Mouse (Mus musculus): ENCODE data around the gene Ung. TPM values are rescaled to one million over a fixed set of nuclear protein-coding genes. Genes with fewer than 3 reads are reported as not detected.

The Ung gene
- polyA plus RNA-seq, 1 experiment from 2014 or later: 28.3 TPM

DNA sequence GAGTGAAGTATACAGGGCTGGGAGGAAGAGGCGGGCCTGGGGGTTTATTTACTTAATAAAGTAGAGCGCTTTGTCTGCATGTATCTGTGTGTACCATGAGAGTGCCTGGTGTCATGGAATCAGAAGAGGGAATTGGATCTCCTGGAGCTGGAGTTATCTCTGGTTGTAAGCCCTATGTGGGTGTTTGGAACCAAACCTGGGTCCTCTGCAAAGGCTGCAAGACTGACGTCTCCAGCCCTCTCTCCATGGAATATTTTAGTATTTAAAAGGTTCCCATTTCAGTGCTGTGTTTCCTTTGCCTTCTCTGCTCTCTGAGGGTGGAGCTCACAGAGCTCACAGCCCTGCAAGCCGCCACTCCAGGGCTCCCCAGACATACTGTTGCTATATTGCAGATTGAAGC is 10.4 kb upstream of the Ung start:
- peaks cover 94% of the 10 kb centered on the region for H3K36me3 ChIP-seq (ENCODE audit: control insufficient read depth, insufficient read depth, low read length)
- H3K4me2 ChIP-seq (ENCODE audit: low read length): no peak overlapping the region
- H3K27ac ChIP-seq (replicated peaks in 1 of 2; ENCODE audit: control insufficient read depth in 1 of 2, insufficient read depth in 1 of 2, low read depth in 2 of 2, low read length in 2 of 2): no peak overlapping the region
- no peak for ATAC-seq (ENCODE audit: insufficient number of reproducible peaks, insufficient read depth, low FRiP score, low read depth)
- H3K9me3 ChIP-seq (ENCODE audit: control insufficient read depth, low read length): no peaks in the 10 kb centered on the region
- H3K9ac ChIP-seq (ENCODE audit: low read length): no peak overlapping the region
- no peaks in the 10 kb centered on the region for H3K27me3 ChIP-seq (ENCODE audit: control insufficient read depth, insufficient read depth, low read length)
- H3K4me1 ChIP-seq (ENCODE audit: control insufficient read depth in 2 of 2, insufficient read depth in 2 of 2, low read length in 2 of 2): no peaks in the 10 kb centered on the region
- 92% methylated on average over 4 of the region's 4 CpGs for WGBS
- no peak overlapping the region for H3K4me3 ChIP-seq (ENCODE audit: control insufficient read depth in 1 of 2, insufficient read depth in 1 of 2, low read depth in 1 of 2, low read length in 2 of 2)

DNA sequence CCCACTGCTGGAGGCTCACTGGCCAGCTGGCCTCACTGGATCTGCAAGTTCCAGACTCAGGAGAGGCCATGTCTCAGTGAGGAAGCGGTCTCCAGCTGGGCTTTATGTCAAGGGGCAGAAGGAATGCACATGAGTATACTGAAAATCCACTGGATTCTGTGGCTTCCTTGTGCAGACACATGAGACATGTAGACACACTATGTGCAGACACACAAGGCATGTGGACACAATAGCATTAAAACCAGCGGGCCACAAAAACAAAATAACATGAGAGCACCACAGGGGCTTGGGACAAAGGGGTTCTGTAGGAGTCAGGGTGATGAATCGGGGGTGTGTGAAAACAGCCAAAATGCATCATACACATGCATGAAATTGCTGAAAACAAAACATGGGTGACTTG is 4.2 kb upstream of the Ung start:
- no peaks in the 10 kb centered on the region for H3K9me3 ChIP-seq (ENCODE audit: control insufficient read depth, low read length)
- no peak overlapping the region for H3K4me3 ChIP-seq (ENCODE audit: control insufficient read depth in 1 of 2, insufficient read depth in 1 of 2, low read depth in 1 of 2, low read length in 2 of 2)
- 96% methylated on average over 3 of the region's 3 CpGs for WGBS
- no peak overlapping the region for H3K27ac ChIP-seq (replicated peaks in 1 of 2; ENCODE audit: control insufficient read depth in 1 of 2, insufficient read depth in 1 of 2, low read depth in 2 of 2, low read length in 2 of 2)
- H3K9ac ChIP-seq (ENCODE audit: low read length): no peak overlapping the region
- no peak for ATAC-seq (ENCODE audit: insufficient number of reproducible peaks, insufficient read depth, low FRiP score, low read depth)
- H3K36me3 ChIP-seq (ENCODE audit: control insufficient read depth, insufficient read depth, low read length): peaks cover 49% of the 10 kb centered on the region
- H3K27me3 ChIP-seq (ENCODE audit: control insufficient read depth, insufficient read depth, low read length): no peaks in the 10 kb centered on the region
- peaks cover 2 to 10% of the 10 kb centered on the region in 2 experiments; a peak in 2 of 4 replicates for H3K4me1 ChIP-seq (ENCODE audit: control insufficient read depth in 2 of 2, insufficient read depth in 2 of 2, low read length in 2 of 2)
- no peak overlapping the region for H3K4me2 ChIP-seq (ENCODE audit: low read length)

DNA sequence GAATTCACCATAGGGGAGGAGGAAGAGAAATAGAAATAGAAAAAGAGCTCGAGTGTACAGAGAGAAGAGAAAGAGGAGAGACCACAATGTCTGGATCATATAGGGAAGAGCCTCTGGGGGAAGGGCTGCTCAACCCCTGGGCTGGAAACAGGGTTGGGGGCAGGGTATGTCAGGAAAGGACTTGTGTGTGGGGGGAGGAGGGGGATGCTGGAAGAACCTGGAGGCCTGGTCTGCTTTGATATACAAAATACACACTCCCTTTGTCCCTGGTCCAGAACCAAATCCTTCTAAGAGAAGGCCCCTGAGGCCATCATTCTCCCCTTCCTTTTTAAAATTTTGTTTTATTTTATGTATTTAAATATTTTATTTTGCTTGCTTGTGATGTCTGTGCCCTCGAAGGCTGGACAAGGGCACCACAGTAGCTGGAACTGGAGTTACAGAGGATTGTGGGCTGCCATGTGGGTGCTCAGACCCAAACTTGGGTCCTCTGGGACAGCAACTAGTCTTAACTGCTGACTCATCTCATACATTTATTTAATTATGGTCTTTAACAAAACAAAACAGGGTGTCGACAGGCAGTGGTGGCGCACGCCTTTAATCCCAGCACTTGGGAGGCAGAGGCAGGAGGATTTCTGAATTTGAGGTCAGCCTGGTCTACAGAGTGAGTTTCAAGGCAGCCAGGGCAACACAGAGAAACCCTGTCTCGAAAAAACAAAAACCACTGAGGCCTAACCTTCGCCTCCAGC is 3.5 kb upstream of the Ung start:
- no peaks in the 10 kb centered on the region for H3K27me3 ChIP-seq (ENCODE audit: control insufficient read depth, insufficient read depth, low read length)
- peaks cover 42% of the 10 kb centered on the region for H3K36me3 ChIP-seq (ENCODE audit: control insufficient read depth, insufficient read depth, low read length)
- H3K4me1 ChIP-seq (ENCODE audit: control insufficient read depth in 2 of 2, insufficient read depth in 2 of 2, low read length in 2 of 2): peaks cover 2 to 14% of the 10 kb centered on the region in 2 experiments; a peak in 3 of 4 replicates
- no peak for ATAC-seq (ENCODE audit: insufficient number of reproducible peaks, insufficient read depth, low FRiP score, low read depth)
- H3K9ac ChIP-seq (ENCODE audit: low read length): peak overlapping the region; percentile 85; the same call in 1 of the 2 replicates
- WGBS: 88% methylated on average over 7 of the region's 7 CpGs
- peak overlapping the region in 1 of 2 experiments; percentile 94; a peak in 2 of 4 replicates for H3K27ac ChIP-seq (replicated peaks in 1 of 2; ENCODE audit: control insufficient read depth in 1 of 2, insufficient read depth in 1 of 2, low read depth in 2 of 2, low read length in 2 of 2)
- H3K4me2 ChIP-seq (ENCODE audit: low read length): peak overlapping the region; percentile 99
- H3K9me3 ChIP-seq (ENCODE audit: control insufficient read depth, low read length): no peaks in the 10 kb centered on the region
- H3K4me3 ChIP-seq (ENCODE audit: control insufficient read depth in 1 of 2, insufficient read depth in 1 of 2, low read depth in 1 of 2, low read length in 2 of 2): no peak overlapping the region

DNA sequence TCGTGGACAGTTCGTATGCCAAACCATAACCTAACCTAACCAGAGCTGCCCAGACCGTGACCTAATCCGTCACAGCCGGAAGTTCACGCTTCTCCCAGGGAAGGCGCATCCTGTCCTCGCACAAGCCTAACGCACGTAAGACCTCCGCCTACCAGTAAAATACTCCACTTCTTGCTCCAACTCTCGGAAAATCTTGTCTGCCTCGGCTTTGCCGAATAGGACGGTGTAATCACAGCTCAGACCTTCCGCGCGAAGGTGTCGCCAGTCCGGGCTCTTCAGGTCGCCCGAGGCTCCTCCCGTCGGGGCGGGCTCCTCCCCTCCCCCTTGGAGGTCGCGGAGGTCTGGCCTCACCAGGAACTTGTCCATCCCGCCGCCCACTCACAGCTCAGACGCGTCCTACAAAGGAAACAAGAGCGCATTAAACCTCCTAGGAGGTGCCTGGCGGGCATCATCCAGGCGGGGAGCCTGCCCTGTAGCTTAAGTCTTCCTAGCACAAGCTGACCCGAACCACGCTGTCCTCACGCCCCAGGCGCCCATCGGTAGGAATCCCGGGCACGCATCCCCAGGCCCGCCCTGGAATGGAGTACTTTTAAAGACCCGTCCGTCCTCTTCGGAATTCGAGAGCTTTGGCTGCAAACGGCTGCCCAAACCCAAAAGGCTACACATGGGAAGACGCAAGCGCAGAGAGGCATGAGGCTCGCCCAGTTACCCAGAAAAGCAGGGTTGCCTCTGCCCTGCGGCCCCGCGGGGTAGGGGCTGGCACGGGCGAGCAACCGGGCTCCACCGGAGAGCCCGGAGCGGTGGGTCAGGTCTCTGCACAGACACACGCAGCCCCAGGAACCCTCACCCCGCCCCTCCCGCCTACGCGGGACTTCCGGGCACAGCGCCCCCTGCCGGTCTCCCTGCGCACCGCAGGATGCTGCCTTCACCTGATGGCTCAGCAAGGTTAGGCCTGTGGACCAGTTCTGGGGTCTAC is 2.5 kb upstream of the Ung start, which contains the start of gene Alkbh2:
Alkbh2 (minus strand) TSS at position 845 of the 976 bp plus-strand sequence.
- H3K4me3 ChIP-seq (ENCODE audit: control insufficient read depth in 1 of 2, insufficient read depth in 1 of 2, low read depth in 1 of 2, low read length in 2 of 2): peak within 1 kb of the TSS; percentile 72 to 77
- H3K4me1 ChIP-seq (ENCODE audit: control insufficient read depth in 2 of 2, insufficient read depth in 2 of 2, low read length in 2 of 2): peaks cover 7 to 24% of the 10 kb centered on the region in 2 experiments
- peak; percentile 27 for ATAC-seq (ENCODE audit: insufficient number of reproducible peaks, insufficient read depth, low FRiP score, low read depth)
- no peaks in the 10 kb centered on the region for H3K9me3 ChIP-seq (ENCODE audit: control insufficient read depth, low read length)
- H3K9ac ChIP-seq (ENCODE audit: low read length): peak within 1 kb of the TSS; percentile 85
- H3K27me3 ChIP-seq (ENCODE audit: control insufficient read depth, insufficient read depth, low read length): no peaks in the 10 kb centered on the region
- WGBS: under 1% methylated on average over 69 of the region's 69 CpGs
- peaks cover 32% of the 10 kb centered on the region for H3K36me3 ChIP-seq (ENCODE audit: control insufficient read depth, insufficient read depth, low read length)
- peak within 1 kb of the TSS; percentile 92 to 94 for H3K27ac ChIP-seq (replicated peaks in 1 of 2; ENCODE audit: control insufficient read depth in 1 of 2, insufficient read depth in 1 of 2, low read depth in 2 of 2, low read length in 2 of 2)
- H3K4me2 ChIP-seq (ENCODE audit: low read length): peak within 1 kb of the TSS; percentile 99

DNA sequence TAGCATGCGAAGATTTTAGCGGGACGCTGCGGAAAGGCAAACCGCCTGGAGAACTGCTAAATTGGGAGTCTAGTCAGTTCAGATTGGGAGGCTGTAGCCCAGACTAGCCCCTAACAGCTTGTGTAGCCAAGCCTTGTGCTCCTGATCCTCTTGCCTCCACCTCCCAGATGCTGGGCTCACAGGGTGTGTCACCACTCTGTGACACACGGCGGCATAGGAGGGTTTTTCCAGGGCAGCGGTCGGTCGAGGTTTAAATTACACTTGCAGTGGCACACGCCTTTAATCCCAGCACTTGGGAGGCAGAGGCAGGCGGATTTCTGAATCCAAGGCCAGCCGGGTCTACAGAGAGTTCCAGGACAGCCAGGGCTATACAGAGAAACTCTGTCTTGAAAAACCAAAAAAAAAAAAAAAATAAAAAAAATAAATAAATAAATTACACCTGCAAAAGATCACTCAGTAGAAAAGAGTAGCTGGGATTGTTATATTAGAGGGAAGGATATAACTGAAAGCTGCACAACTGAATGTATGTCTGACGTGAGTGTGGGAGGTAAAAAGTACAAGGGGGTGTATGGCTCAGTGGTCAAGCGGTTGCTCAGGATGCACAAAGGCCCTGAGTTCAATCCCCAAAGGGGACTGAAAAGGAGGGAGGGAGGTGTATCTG is 506 bp upstream of the Ung start:
- Histone ChIP-seq H3K9me3 (ENCODE audit: control insufficient read depth, low read length) (no peaks in the 10 kb centered on the region), H3K27me3 (ENCODE audit: control insufficient read depth, insufficient read depth, low read length) (no peaks in the 10 kb centered on the region), H3K27ac (replicated peaks in 1 of 2; ENCODE audit: control insufficient read depth in 1 of 2, insufficient read depth in 1 of 2, low read depth in 2 of 2, low read length in 2 of 2) (no peak overlapping the region), H3K9ac (ENCODE audit: low read length) (no peak overlapping the region), H3K4me3 (ENCODE audit: control insufficient read depth in 1 of 2, insufficient read depth in 1 of 2, low read depth in 1 of 2, low read length in 2 of 2) (peak overlapping the region; percentile 64 to 85), H3K4me2 (ENCODE audit: low read length) (peak overlapping the region; percentile 99), H3K4me1 (ENCODE audit: control insufficient read depth in 2 of 2, insufficient read depth in 2 of 2, low read length in 2 of 2) (peaks cover 21 to 42% of the 10 kb centered on the region in 2 experiments), H3K36me3 (ENCODE audit: control insufficient read depth, insufficient read depth, low read length) (peaks cover 16% of the 10 kb centered on the region)
- 74% methylated on average over 15 of the region's 15 CpGs for WGBS
- no peak for ATAC-seq (ENCODE audit: insufficient number of reproducible peaks, insufficient read depth, low FRiP score, low read depth)

DNA sequence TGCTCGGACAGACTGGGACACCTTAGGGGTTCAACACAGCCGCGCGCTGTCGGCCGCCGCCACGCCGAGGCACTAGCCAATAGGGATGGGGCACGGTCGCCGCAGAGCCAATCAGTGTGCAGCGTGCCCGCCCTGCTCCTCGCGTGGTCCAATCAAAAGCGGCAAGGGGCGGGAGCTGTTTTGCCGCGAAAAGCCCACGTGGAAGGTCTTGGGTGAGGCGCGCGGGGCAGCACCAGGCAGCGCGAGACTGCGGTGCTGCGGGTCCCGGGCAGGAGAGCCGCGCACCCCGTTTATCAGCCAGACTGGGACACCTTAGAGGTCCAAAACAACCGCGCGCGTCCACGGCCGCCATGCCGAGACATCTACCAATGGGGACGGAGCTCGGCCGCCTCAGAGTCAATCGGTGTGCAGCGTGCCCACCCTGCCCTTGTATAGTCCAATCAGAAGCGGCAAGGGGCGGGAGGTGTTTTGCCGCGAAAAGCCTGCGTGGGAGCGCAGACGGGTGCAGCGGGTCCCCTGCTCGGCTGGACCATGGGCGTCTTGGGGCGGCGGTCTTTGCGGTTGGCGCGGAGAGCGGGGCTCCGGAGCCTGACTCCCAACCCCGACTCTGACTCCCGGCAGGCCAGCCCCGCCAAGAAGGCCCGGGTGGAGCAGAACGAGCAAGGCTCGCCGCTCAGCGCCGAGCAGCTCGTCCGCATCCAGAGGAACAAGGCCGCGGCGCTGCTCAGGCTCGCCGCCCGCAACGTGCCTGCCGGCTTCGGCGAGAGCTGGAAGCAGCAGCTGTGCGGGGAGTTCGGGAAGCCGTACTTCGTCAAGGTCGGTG is 723 bp downstream of the Ung start:
- H3K4me1 ChIP-seq (ENCODE audit: control insufficient read depth in 2 of 2, insufficient read depth in 2 of 2, low read length in 2 of 2): peaks cover 21 to 44% of the 10 kb centered on the region in 2 experiments
- H3K9me3 ChIP-seq (ENCODE audit: control insufficient read depth, low read length): no peaks in the 10 kb centered on the region
- H3K4me3 ChIP-seq (ENCODE audit: control insufficient read depth in 1 of 2, insufficient read depth in 1 of 2, low read depth in 1 of 2, low read length in 2 of 2): peak overlapping the region; percentile 64 to 85
- ATAC-seq (ENCODE audit: insufficient number of reproducible peaks, insufficient read depth, low FRiP score, low read depth): peak; percentile 92
- H3K27me3 ChIP-seq (ENCODE audit: control insufficient read depth, insufficient read depth, low read length): no peaks in the 10 kb centered on the region
- under 1% methylated on average over 87 of the region's 87 CpGs for WGBS
- peaks cover 7% of the 10 kb centered on the region for H3K36me3 ChIP-seq (ENCODE audit: control insufficient read depth, insufficient read depth, low read length)
- peak overlapping the region; percentile 99 for H3K4me2 ChIP-seq (ENCODE audit: low read length)
- H3K9ac ChIP-seq (ENCODE audit: low read length): peak overlapping the region; percentile 78
- peak overlapping the region; percentile 79 to 89 for H3K27ac ChIP-seq (replicated peaks in 1 of 2; ENCODE audit: control insufficient read depth in 1 of 2, insufficient read depth in 1 of 2, low read depth in 2 of 2, low read length in 2 of 2)

Measured in heart, embryonic 14.5 days (tissue).